In genomic region chr12:32820688-32821503, GRCm38 (mm10) we compare ENCODE assay signal across 7 mouse cellular contexts. TPM values are rescaled to one million over a fixed set of nuclear protein-coding genes. Genes with fewer than 3 reads are reported as not detected.
A peak's percentile ranks its signal among the peaks of the same experiment; 100 is the strongest.
DNase-seq lines count a peak whose midpoint lies in the region; ATAC-seq and TF ChIP-seq lines count a peak whose summit lies in the region.

No protein-coding gene starts in this region.

- H3K27me3 ChIP-seq in small intestine, adult 2 months (ENCODE audit: control insufficient read depth, insufficient read depth, low read length) = no peaks in the 10 kb centered on the region

- intact Hi-C loops in left cerebral cortex, postnatal 10 days (cut with DNase I) = loop anchor here (5.0 kb wide), 1 partner anchor 184 kb away; no protein-coding TSS in a partner anchor

- WGBS in small intestine, adult 2 months = 1% methylated on average over 49 of the region's 49 CpGs

- peak overlapping the region; percentile 93 for H3K4me3 ChIP-seq in small intestine, adult 2 months (ENCODE audit: low read depth, low read length)

- H3K36me3 ChIP-seq in small intestine, adult 2 months (ENCODE audit: control insufficient read depth, insufficient read depth, low read length) = peaks cover 7% of the 10 kb centered on the region

- H3K27ac ChIP-seq in small intestine, adult 2 months (ENCODE audit: insufficient read depth, low read depth, low read length) = peak overlapping the region; percentile 99

- peak; percentile 21; the same call in 1 of the 2 replicates for TF ChIP-seq POLR2A in small intestine, adult 2 months (IDR thresholded peaks at IDR 0.05; ENCODE audit: low read depth, low read length)

- TF ChIP-seq CTCF in small intestine, adult 2 months (IDR thresholded peaks at IDR 0.05; ENCODE audit: extremely low read depth, insufficient read length, insufficient replicate concordance, low read depth, low read length) = 0 out of 2 replicates have a peak, but pooled peaks have one; percentile 6

- ATAC-seq in common myeloid progenitor, adult 5-6 weeks (replicated peaks; ENCODE audit: low read depth, poor library complexity, severe bottlenecking) = peak; percentile 30
- peak; percentile 32 for ATAC-seq in megakaryocyte progenitor cell, adult 5-6 weeks (replicated peaks; ENCODE audit: poor library complexity)

- no peaks in the 10 kb centered on the region for H3K4me1 ChIP-seq in small intestine, adult 2 months (ENCODE audit: control insufficient read depth, insufficient read depth, insufficient read length, low read length)

- peak; percentile 73 for DNase-seq in adipocyte (ENCODE audit: low spot score)
- DNase-seq in gastrocnemius, adult 8-10 months (ENCODE audit: low spot score in 2 of 2) = peak; percentile 59 to 80
- DNase-seq in induced T-regulatory cell, adult 2 months (ENCODE audit: low read depth) = peak; percentile 83
- peak; percentile 40 to 87 for DNase-seq in left cerebral cortex, postnatal 10 days (ENCODE audit: extremely low spot score in 1 of 2, low spot score in 2 of 2)

RNA-seq across cellular contexts. Expression of gene Nampt, which starts 1.6 kb away (rescaled TPM):
- total RNA-seq in common myeloid progenitor, adult 5-6 weeks (2017) = 50.3 and 50.4 TPM in 2 replicates
- 10 to 100 TPM; 74.9 to 84.8 (median 79.8) TPM for total RNA-seq in gastrocnemius, adult 8-10 months (2022)
- 10 to 100 TPM; 40.7 to 43.4 TPM for total RNA-seq in left cerebral cortex, postnatal 10 days (2021)
- total RNA-seq in megakaryocyte progenitor cell, adult 5-6 weeks (2015) = 52.1 and 55.0 TPM in 2 replicates
- total RNA-seq in megakaryocyte progenitor cell, adult 5-6 weeks (2017) = 58.7 and 62.1 TPM in 2 replicates
- polyA plus RNA-seq in small intestine, adult 2 months (2012; rRNA removed) = 3.1 and 7.9 TPM in 2 replicates

Comparison
In these comparisons a context has a peak if more than half of its experiments do, and no peak if none do; other contexts are left out.
1. Peak in every context shown above with its lines: DNase-seq, ATAC-seq, H3K4me3 ChIP-seq and H3K27ac ChIP-seq.